Mouse (Mus musculus) gastrocnemius, adult 18-20 months (tissue): ENCODE results near the gene Rgp1. TPM values are rescaled to one million over a fixed set of nuclear protein-coding genes. Genes with fewer than 3 reads are reported as not detected.
A peak's percentile ranks its signal among the peaks of the same experiment; 100 is the strongest.
"Not testable (repeated sequence)": the region's sequence is repeated elsewhere in the genome, so short reads cannot be mapped to it uniquely, and the experiment has no call there.

Source experiments
- DNase-seq: peaks from one replicate; pipeline ENCODE4 v3.0.0; 2021; ENCODE audit warnings: low spot score
- total RNA-seq, 2 experiments: library from RNA; stranded (reverse); gene quantifications; 2 replicates each; pipeline ENCODE4 v1.2.3; 2021

Gene Rgp1
- total RNA-seq, 2 experiments from 2014 or later: 19.9 to 20.7 TPM

- no peak for DNase-seq
Measured at GRCm38 (mm10) chr4:43593453-43593852, 14.9 kb downstream of the Rgp1 start.

- DNase-seq: not testable (repeated sequence)
Measured at GRCm38 (mm10) chr4:43596597-43596996, 18.1 kb downstream of the Rgp1 start.

DNA sequence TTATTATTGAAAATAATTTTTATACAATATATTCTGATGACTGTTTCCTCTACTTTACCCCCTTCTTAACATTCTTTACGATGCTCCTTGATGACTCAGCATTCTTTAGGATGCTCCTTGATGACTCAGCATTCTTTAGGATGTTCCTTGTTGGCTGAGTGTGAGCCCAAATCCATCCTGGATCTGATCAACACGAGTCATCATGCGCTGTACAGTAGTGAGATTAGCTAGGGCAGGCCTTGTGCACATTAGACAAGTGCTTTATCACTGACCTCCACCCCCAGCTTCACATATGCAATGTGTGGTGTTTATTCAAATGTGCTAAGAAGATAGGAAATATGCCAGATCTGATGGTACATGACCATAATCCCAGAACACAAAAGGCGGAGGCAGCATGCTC lies 19.7 kb downstream of the Rgp1 start:
- DNase-seq: no peak

DNA sequence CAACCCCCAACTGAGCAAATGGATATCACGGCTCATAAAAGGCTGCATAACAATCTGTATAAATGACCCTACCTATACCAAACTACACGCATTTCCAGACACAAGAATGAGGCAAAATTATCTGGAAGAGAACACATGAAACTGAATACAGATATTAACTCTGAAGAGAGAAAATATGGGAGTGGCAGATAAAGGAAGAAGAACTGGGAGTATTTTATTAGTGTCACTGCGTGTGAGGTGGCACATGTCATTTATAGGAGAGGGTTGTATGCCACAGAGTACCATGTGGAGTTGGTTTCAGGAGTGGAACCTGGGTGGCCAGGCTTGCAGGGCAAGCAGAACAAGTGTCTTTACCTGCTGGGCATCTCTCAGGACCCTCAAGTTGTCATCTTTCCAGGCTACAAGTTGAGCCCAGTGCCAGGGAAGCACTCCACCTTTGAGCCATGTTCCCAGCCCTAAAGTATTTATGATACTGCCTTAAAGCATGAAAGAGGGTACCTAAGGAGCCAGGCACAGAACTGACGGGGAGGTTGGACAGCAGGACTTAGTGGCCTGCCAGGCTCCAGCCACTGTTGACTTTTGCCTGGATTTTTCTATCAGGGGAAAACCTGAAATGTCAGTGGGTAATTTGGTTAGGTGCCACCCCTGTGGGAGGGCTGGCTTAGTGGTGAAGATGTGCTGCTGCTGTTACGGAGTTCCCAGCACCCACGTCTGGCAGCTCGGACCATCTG lies 20.3 kb downstream of the Rgp1 start:
- no peak for DNase-seq

DNA sequence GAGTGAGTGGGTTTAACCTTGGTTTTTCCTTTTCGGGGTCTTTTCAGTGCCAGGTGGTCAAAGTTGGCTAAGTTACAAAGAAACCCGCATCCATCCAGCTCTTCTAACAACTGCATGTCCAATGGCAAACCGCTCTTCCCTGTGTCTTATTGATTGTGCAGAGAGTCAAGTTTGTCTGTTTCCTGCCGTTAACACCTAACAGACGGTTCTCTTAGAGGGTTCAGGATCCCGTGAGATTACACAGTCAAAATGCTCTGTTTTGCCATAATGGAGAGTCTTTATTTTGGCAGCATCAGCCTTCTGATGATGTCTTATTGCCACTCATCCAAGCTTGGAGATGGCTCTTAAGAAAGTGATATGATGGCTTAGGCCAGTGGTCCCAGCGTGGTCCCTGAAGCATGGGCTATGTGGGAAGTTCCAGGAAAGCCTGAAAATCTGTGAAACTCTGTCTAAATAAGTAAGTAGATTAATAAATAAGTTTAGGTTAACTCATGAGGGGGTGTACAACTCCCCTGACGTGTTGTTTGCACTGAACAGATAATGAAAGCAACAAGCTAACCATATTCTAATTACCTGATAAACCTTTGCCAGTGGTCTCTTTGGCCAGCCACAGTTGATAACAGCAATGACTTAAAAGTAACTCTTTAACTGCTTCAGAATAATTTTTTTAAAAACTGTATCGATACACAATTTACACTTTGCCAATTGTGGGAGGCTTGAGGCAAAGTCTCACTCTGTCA lies 21.9 kb downstream of the Rgp1 start:
- no peak for DNase-seq

DNA sequence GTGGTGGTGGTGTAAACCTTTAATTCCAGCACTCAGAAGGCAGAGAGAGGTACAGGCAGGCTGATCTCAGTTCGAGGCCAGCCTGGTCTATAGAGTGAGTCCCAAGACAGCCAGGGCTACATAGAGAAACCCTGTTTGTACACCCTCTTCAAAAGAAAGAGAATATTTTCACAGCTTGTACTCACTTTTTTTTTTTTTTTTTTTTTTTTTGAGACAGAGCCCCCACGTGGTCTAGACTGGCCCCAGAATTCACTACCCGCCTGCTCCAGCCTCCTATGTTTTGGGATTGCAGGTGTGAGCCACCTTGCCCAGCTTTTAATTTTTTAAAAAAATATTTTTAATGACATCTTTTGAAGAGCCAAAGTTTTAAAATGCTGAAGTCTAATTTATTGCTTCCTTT lies 25.6 kb downstream of the Rgp1 start:
- DNase-seq: no peak

- no peak for DNase-seq
Measured at GRCm38 (mm10) chr4:43604751-43605685, 26.5 kb downstream of the Rgp1 start.

- no peak for DNase-seq
Measured at GRCm38 (mm10) chr4:43612534-43612933, 34.0 kb downstream of the Rgp1 start.

DNA sequence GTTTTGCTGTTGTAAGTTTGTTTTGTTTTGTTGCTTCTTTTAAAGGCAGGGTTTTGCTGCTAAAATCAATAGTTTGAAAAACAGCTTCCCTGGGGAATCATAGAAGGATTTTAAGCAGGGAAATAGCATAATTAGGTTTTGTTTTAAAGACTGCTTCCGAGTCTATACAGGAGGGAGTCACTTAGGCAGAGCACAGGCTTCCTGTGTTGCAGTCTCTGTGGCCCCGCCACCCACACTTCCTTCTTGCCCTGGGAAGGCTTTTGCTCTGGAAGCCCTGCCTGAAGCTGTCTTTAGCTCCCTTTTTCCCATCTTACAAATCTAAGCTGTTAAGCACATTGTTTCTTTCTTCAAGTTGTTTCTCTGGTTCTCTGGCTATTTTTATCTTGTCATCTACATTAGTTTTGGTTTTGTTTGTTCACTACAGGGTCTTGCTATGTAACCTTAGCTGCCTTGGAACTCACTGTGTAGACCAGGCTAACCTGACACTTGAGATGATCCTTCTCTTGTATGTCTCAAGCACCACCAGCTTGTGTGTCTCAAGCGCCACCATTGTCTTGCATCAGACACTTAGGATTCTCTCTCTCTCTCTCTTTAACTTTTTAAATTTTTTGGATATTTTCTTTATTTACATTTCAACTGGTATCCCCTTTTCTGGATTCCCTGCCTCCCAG lies 34.7 kb downstream of the Rgp1 start:
- DNase-seq: no peak

DNA sequence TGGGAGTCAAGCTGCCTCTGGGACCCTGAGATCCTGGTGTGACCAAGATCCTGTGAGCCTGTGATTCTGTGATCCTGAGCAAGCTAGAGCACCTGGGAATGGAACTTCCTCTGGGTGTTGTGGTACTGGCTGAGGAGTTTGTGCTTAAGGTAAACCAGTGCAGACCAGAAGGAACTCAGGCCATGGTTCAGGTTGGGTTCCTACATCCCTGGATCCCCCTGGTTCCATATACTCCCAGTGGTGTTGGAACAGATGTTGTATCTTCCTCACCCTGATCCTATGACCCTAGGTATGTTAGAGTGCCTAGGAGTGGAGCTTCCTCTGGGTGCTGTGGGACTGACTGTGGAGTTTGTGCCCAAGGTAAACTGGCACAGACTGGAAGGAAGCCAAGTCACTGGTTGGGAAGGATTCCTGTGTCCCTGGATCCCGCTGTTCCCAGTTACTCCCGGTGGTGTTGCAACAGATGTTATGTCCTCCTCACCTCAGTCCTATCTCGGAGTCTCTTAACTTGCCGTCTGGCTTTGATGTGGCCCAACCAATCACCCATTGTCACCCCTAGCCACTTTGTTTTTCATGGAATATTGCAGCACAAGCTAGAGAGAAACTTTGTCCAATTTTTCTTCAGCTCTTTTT lies 41.7 kb downstream of the Rgp1 start:
- DNase-seq: no peak

DNA sequence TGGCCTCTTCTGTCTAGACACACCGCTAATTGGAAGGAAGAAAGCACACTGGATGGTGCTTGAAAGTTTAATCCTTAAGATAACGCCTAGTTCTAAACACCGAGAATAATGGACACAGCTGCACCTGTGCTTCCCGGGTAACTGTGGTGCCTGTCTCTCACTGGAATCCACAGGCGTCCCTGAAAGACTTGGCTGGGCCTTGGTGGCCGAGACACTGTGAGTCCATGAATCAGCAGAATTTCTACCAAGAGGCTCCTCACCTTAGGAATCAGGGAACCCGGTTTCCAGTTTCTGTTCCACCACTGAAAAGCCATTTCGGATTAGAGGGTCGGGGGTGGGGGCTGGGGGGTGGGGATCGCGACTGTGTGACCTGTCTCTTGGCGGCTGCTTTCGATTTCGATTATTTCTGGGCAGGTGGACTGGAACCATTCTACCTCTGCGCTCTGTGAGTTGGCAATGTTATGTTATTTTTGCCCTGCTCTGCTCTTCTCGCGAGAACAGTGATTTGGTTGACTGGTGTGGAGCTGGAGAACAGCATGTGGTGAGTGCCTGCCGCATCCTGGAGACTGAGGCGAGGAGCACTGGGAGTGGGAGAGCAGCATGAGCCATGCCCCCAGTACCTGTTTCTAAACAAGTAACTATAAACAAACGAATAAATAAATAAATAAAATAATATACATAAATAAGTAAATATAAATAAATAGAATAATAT lies 50.7 kb downstream of the Rgp1 start:
- DNase-seq: no peak

GRCm38 (mm10) chr4:43630030-43630581 lies 51.6 kb downstream of the Rgp1 start:
- DNase-seq: peak; percentile 90

- no peak for DNase-seq
Measured at GRCm38 (mm10) chr4:43630671-43631045, 52.1 kb downstream of the Rgp1 start.

DNA sequence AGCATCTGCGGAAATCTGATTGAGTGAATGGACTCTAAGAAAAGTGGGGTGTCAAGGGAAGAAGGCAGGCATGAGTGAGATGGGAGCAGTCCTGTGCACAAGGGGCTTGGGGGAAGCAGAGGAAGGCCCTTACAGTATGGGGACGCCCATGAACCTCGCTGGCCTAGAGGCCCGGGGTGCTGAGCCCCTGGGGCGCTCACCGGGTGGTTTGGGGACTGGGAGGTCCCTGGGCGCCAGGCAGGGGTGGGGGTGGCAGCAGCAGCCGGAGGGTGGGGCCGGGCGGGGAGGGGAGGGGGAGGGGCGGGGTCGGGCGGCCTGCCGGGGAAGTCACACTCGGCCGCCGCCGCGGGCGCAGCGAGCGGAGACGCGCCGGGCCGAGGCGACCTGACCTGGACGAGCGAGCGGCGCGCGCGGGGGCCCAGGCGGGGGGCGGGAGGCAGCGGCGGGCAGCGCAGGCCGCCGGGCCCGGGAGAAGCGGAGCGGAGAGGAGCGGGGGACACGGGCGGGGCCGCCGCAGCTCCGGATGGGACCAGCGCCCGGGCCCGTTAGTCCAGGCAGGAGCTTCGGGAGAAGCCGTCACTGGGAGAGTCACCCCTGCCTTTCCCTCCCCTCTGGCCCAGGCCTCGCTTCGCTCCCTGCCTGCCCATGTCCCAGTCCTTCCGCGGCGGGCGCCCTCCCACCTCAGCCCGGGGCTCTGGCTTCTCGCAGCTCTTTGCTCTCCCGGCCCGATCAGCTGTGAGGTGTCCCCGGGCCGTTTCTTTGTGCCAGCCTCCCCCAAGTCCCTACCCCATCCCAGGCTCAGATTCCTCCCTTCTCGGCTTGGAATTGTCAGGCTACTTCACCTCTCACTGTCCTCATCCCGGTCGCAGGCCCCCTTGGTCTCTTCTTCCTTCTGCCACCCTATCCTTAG lies 52.8 kb downstream of the Rgp1 start, which contains the start of gene Npr2:
Gene Npr2 (plus strand): TSS at position 890 of the 910 bp plus-strand sequence.
- peak; percentile 45 for DNase-seq

GRCm38 (mm10) chr4:43631956-43632920 lies 53.7 kb downstream of the Rgp1 start:
- DNase-seq: no peak

DNA sequence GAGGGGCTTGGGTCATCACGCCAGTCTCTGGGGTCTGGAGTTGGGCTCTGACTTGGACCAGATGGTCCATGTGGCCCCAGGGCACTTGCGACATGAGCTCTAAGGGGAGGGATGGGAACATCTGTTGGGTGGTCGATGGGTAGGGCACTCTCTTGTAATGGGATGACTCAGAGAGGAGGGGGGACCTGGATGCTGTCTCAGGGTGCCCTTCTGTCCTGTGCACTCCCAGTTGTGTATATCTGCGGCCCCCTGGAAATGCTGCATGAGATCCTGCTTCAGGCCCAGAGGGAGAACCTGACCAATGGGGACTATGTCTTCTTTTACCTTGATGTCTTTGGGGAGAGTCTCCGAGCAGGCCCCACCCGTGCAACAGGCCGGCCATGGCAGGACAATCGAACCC lies 54.8 kb downstream of the Rgp1 start:
- no peak for DNase-seq

DNA sequence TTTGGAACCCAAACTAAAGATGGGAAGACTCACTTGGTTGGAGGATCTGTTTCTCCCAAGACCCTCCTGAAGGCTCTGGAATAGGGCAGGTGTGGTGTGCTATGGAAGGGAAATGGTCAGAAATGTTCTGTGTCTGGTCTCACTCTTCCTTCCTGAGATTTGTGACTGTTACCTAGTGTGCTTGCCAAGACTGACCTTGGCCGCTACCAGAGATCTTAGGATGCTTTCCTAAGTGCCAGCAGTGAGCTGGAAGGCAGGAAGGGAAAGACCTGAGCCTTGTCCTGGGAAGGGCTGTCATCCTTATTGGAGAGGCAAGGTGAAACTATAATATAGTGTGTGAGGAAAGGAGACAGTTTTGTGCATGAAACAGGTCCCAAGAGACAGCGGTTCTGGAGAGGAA lies 55.2 kb downstream of the Rgp1 start:
- DNase-seq: no peak
